Mouse (Mus musculus) spleen, adult 2 months (tissue): ENCODE measurements around the gene Ahcyl1. TPM values are rescaled to one million over a fixed set of nuclear protein-coding genes. Genes with fewer than 3 reads are reported as not detected.
A peak's percentile ranks its signal among the peaks of the same experiment; 100 is the strongest.

Experiments used
- DNase-seq, 2 experiments: peaks; one replicate each; pipeline versions ENCODE4 v3.0.0 to v3.0.0-alpha.2; 2012 to 2021; ENCODE audit warnings: low spot score in 2 of 2, low read depth in 1 of 2
- H3K27ac ChIP-seq: fragments of 200-500 bp; 2 replicates; pipeline ENCODE4 v1.5.1; 2012; ENCODE audit warnings: low read length, inconsistent platforms; ENCODE audit not compliant: insufficient read depth
- H3K27me3 ChIP-seq: fragments of 200-500 bp; 2 replicates; pipeline ENCODE4 v1.6.1; 2012; ENCODE audit warnings: mild to moderate bottlenecking, moderate library complexity, low read length, inconsistent platforms; ENCODE audit not compliant: control insufficient read depth, insufficient read depth
- H3K36me3 ChIP-seq: fragments of 200-500 bp; 2 replicates; pipeline ENCODE4 v1.6.1; 2012; ENCODE audit warnings: mild to moderate bottlenecking, low read length, inconsistent platforms; ENCODE audit not compliant: control insufficient read depth, insufficient read depth
- H3K4me1 ChIP-seq: fragments of 200-500 bp; 2 replicates; pipeline ENCODE4 v1.6.1; 2011; ENCODE audit warnings: inconsistent platforms; ENCODE audit not compliant: control insufficient read depth, insufficient read depth, insufficient read length
- H3K4me3 ChIP-seq: fragments of 200-500 bp; 2 replicates; pipeline ENCODE4 v1.5.1; 2011; ENCODE audit warnings: mild to moderate bottlenecking, inconsistent platforms; ENCODE audit not compliant: insufficient read depth, insufficient read length; ENCODE audit errors: extremely low read depth
- CTCF ChIP-seq: fragments of 200-500 bp; IDR thresholded peaks from 2 replicates; pipeline ENCODE4 v1.5.1; 2011; ENCODE audit warnings: mild to moderate bottlenecking, inconsistent platforms; ENCODE audit not compliant: insufficient read depth, insufficient read length, insufficient replicate concordance; ENCODE audit errors: extremely low read depth
- POLR2A ChIP-seq: fragments of 200-500 bp; IDR thresholded peaks from 2 replicates; pipeline ENCODE4 v1.6.1; 2011; ENCODE audit warnings: low read depth, low read length, inconsistent platforms
- WGBS: fragments of 180-500 bp; shearing (Covaris S2); methylation state at CpG from one replicate; pipeline ENCODE4 v1.1.7; 2018; 5-methylcytosine and 5-hydroxymethylcytosine counted together
- polyA plus RNA-seq: library from polyadenylated mRNA; depleted of rRNA; stranded (reverse); fragments of >200 nt; gene quantifications from 2 replicates; pipeline ENCODE4 v1.2.3, GENCODE M21; 2012; rRNA removed

Ahcyl1 gene
- polyA plus RNA-seq: 22.7 and 23.9 TPM in 2 replicates

DNA sequence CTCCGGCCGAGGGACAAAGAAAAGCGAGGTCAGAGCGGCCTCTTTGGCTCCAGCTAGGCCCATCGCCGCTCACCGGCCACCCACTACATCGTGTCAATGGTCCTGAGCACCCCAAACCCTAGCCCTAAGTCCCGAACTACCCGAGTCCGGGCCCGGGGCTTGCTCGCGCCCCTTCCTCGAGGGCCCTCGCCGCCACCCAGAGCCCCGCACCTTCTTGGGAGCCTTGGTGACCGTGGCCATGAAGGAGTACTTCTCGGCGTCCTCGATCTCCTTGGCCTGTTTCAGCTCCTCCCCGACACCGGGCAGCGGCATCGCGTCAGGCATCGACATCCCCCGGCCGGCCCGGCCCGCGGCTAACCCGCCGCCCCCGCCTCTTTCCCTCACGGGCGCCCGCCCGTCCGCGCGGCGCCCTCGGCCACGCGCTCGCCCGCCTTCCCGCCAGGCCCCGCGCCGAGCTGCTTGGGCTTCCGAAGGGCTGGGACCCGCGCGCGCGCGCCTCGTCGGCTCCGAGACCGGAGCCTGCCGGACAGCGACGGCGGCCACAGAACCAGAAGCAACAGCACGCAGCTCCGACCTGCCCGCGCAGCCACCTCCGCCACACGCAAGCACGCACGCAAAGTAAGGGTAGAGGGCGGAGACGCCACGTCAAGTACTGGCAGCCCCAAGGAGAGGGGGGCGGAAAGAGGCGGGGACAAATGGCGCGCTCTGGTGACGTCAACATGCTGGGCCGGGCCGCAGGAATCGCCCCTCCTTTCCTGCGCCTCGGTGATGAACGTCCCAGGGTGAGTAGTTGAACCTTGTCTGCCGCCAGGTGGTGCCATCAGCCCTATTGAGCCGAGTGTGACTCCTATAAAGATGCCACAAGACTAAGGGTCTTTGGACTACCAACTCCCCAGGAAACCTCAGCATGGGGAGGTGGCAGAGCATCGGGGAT, at the start of gene Ahcyl1:
Ahcyl1 (minus strand) TSS at position 613 of the 934 bp plus-strand sequence.
- peak within 1 kb of the TSS; percentile 76 for H3K4me3 ChIP-seq
- peak; percentile 95 to 97 for DNase-seq
- TF ChIP-seq POLR2A (peak; percentile 59), CTCF (peak; percentile 89)
- WGBS: under 1% methylated on average over 93 of the region's 93 CpGs
- H3K27me3 ChIP-seq: no peaks in the 10 kb centered on the region
- peaks cover 7% of the 10 kb centered on the region for H3K4me1 ChIP-seq
- peak within 1 kb of the TSS; percentile 78 for H3K27ac ChIP-seq
- H3K36me3 ChIP-seq: no peaks in the 10 kb centered on the region

- DNase-seq: no peak
- no peaks in the 10 kb centered on the region for H3K4me1 ChIP-seq
- no peak overlapping the region for H3K4me3 ChIP-seq
- H3K27ac ChIP-seq: no peak overlapping the region
- 84% methylated on average over 3 of the region's 3 CpGs for whole genome bisulfite sequencing
- H3K27me3 ChIP-seq: no peaks in the 10 kb centered on the region
- peaks cover 1% of the 10 kb centered on the region; the same call in 1 of the 2 replicates for H3K36me3 ChIP-seq
- TF ChIP-seq POLR2A (no peak), CTCF (no peak)
These were observed 49.7 kb upstream of the Ahcyl1 start for GRCm38 (mm10) chr3:107746026-107746425.

GRCm38 (mm10) chr3:107743650-107744049, 47.3 kb upstream of the Ahcyl1 start:
- no peak for DNase-seq
- 81% methylated on average over 1 of the region's 1 CpGs for WGBS
- Histone ChIP-seq H3K4me3 (no peak overlapping the region), H3K27me3 (no peaks in the 10 kb centered on the region), H3K4me1 (no peaks in the 10 kb centered on the region), H3K36me3 (peaks cover 1% of the 10 kb centered on the region; the same call in 1 of the 2 replicates), H3K27ac (no peak overlapping the region)
- no peak for TF ChIP-seq CTCF
- TF ChIP-seq POLR2A: no peak

- H3K27me3 ChIP-seq: no peaks in the 10 kb centered on the region
- WGBS: 44% methylated on average over 3 of the region's 3 CpGs
- no peak overlapping the region for H3K4me3 ChIP-seq
- TF ChIP-seq POLR2A (no peak), CTCF (no peak)
- peaks cover 1% of the 10 kb centered on the region; the same call in 1 of the 2 replicates for H3K36me3 ChIP-seq
- no peak overlapping the region for H3K27ac ChIP-seq
- no peaks in the 10 kb centered on the region for H3K4me1 ChIP-seq
- no peak for DNase-seq
These were observed 46.7 kb upstream of the Ahcyl1 start for GRCm38 (mm10) chr3:107743107-107743506.

GRCm38 (mm10) chr3:107742071-107742710, 45.8 kb upstream of the Ahcyl1 start:
- no peak for DNase-seq
- Histone ChIP-seq H3K27me3 (no peaks in the 10 kb centered on the region), H3K36me3 (peaks cover 1% of the 10 kb centered on the region; the same call in 1 of the 2 replicates), H3K4me1 (no peaks in the 10 kb centered on the region), H3K4me3 (no peak overlapping the region), H3K27ac (no peak overlapping the region; the same call in 1 of the 2 replicates)
- 92% methylated on average over 10 of the region's 10 CpGs for WGBS
- TF ChIP-seq POLR2A: no peak
- no peak for TF ChIP-seq CTCF

DNA sequence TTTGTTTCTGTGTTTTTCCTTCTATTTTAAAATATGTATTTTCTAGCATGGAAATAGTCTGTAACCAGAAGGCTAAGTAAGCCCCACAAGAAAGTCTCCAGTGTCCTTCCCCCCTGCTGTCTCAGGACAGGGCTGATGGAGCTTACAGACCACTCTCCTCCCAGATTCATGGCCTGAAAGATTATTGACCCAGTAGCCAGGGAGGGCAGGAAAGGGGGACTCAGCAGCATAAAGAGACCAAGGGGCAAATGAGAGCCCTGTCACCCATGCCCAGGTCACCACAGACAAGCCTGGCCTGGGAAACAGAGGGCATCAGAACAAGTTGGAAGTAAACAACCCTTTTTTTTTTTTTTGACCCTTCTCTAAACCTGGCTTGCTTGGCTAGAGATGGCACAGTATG, 45.0 kb upstream of the Ahcyl1 start:
- H3K4me1 ChIP-seq: no peaks in the 10 kb centered on the region
- no peak overlapping the region for H3K27ac ChIP-seq
- H3K36me3 ChIP-seq: peaks cover 1% of the 10 kb centered on the region; the same call in 1 of the 2 replicates
- TF ChIP-seq POLR2A (no peak), CTCF (no peak)
- H3K4me3 ChIP-seq: no peak overlapping the region
- no peaks in the 10 kb centered on the region for H3K27me3 ChIP-seq
- DNase-seq: no peak
